Mouse (Mus musculus): ENCODE measurements around the gene Gm11595.
"Not testable (repeated sequence)": the region's sequence is repeated elsewhere in the genome, so short reads cannot be mapped to it uniquely, and the experiment has no call there.

Gene Gm11595

GRCm38 (mm10) chr11:99772813-99773212 is at the start of gene Gm11595:
Gene Gm11595 (minus strand): TSS chr11:99772913.
- not testable (repeated sequence) for DNase-seq (ENCODE audit: low read depth, low spot score)

DNA sequence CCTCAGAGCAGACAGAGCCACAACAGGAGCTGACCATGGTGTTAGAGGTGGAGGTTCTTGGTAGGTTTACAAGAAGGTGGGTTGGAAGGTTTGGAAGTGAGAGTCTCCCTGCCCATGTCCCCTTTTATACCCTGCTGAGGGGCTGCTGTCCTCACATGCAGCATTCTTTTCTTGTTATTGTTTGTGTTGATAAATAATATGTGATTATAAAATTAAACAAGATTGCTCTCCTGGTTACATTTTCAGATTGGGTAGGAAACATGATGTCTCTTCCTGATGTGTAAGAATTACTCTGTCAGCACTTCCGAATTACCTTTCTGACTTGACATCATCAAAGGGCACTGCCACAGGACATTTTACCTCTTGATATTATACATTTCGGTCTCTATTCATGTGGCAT is 42.9 kb upstream of the Gm11595 start, which contains the start of gene Gm11564:
Gm11564 (minus strand) TSS at position 101 of the 400 bp plus-strand sequence.
- DNase-seq (ENCODE audit: low read depth, low spot score): not testable (repeated sequence)

DNA sequence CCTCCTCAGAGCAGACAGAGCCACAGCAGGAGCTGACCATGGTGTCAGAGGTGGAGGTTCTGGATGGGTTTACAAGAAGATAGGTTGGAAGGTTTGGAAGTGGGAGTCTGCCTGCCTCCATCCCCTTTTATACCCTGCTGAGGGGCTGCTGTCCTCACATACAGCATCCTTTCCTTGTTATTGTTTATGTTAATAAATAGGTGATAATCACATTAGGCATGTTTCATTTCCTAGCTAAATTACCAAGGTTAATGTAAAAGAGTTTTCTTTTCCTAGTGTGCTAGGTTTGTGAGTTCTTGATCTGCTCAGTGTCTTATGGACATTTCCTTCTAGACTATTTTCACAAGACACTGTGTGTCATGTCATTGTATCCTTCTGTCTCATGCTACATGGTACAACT is 37.1 kb upstream of the Gm11595 start, which contains the start of gene Krtap4-13:
Krtap4-13 (minus strand) TSS at position 101 of the 400 bp plus-strand sequence.
- DNase-seq (ENCODE audit: low read depth, low spot score): not testable (repeated sequence)

- not testable (repeated sequence) for DNase-seq (ENCODE audit: low read depth, low spot score)
These were observed 31.6 kb upstream of the Gm11595 start, which contains the start of gene Gm11554 for GRCm38 (mm10) chr11:99804346-99804745. Gene Gm11554 (minus strand): TSS chr11:99804446.

DNA sequence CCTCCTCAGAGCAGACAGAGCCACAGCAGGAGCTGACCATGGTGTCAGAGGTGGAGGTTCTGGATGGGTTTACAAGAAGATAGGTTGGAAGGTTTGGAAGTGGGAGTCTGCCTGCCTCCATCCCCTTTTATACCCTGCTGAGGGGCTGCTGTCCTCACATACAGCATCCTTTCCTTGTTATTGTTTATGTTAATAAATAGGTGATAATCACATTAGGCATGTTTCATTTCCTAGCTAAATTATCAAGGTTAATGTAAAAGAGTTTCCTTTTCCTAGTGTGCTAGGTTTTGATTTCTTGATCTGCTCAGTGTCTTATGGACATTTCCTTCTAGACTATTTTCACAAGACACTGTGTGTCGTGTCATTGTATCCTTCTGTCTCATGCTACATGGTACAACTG is 26.1 kb upstream of the Gm11595 start, which contains the start of gene Gm11569:
Gm11569 (minus strand) TSS at position 101 of the 400 bp plus-strand sequence.
- not testable (repeated sequence) for DNase-seq (ENCODE audit: low read depth, low spot score)

DNA sequence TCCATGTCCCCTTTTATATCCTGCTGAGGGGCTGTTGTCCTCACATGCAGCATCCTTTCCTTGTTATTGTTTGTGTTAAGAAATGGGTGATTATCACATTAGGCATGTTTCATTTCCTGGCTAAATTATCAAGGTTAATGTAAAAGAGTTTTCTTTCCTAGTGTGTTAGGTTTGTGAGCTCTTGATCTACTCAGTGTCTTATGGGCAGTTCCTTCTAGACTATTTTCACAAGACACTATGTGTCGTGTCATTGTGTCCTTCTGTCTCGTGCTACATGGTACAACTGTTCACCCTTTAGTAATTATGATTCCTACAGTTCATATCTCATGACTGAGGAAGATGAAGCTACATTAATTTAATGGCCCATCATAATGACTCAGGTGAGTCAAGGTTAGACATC is 20.7 kb upstream of the Gm11595 start, which contains the start of gene Gm11596:
Gm11596 (minus strand) TSS at position 101 of the 400 bp plus-strand sequence.
- DNase-seq (ENCODE audit: low read depth, low spot score): no peak

DNA sequence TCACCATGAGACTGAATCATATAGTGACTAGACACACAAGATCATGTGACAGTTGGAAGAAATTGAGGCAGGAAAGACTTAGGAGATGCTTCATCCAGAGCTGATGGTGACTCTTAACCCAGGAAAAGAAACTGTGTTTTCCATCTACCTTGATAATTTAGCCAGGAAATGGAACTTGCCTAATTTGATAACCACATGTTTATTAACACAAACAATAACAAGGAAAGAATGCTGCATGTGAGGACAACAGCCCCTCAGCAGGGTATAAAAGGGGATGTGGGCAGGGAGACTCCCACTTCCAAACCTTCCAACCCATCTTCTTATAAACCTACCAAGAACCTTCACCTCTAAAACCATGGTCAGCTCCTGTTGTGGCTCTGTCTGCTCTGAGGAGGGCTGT is 12.2 kb upstream of the Gm11595 start, which contains the start of gene Krtap4-9:
Krtap4-9 (plus strand) TSS at position 301 of the 400 bp plus-strand sequence.
- not testable (repeated sequence) for DNase-seq (ENCODE audit: low read depth, low spot score)

DNA sequence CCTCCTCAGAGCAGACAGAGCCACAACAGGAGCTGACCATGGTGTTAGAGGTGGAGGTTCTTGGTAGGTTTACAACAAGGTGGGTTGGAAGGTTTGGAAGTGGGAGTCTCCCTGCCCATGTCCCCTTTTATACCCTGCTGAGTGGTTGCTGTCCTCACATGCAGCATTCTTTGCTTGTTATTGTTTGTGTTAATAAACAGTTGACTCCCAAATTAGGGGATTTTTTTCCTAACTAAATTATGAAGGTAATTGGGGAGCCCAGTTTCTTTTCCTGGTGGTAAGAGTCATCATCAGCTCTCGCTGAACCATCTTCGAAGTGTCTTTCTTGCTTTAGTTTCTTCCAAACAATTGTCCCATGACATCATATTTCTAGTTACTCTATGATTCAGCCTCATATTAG is 7.9 kb upstream of the Gm11595 start, which contains the start of gene Krtap4-8:
Krtap4-8 (minus strand) TSS at position 101 of the 400 bp plus-strand sequence.
- no peak for DNase-seq (ENCODE audit: low read depth, low spot score)

- DNase-seq (ENCODE audit: low read depth, low spot score): no peak
These were observed 5.7 kb upstream of the Gm11595 start for GRCm38 (mm10) chr11:99778401-99778800.

- no peak for DNase-seq (ENCODE audit: low read depth, low spot score)
These were observed 4.3 kb downstream of the Gm11595 start for GRCm38 (mm10) chr11:99768410-99768809.

DNA sequence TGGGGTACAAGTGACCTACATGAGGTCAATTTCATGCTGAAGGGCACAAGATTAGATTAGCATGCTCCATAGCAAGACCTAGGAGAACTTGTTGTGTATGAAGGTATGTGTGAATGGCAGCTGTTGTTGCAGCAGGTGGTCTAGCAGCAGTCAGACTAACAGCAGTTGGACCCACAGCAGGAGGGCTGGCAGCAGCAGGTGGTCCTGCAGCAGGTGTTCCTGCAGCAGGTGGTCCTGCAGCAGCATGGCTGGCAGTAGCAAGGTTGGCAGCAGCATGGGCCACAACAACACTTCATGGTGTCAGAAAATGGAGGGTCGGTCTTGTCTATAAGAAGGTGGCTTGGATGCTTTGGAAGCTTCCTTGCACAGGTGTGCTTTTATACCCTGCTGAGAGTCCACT is 13.8 kb downstream of the Gm11595 start:
- DNase-seq (ENCODE audit: low read depth, low spot score): no peak

- DNase-seq (ENCODE audit: low read depth, low spot score): no peak
These were observed 28.7 kb downstream of the Gm11595 start for GRCm38 (mm10) chr11:99743985-99744384.

DNA sequence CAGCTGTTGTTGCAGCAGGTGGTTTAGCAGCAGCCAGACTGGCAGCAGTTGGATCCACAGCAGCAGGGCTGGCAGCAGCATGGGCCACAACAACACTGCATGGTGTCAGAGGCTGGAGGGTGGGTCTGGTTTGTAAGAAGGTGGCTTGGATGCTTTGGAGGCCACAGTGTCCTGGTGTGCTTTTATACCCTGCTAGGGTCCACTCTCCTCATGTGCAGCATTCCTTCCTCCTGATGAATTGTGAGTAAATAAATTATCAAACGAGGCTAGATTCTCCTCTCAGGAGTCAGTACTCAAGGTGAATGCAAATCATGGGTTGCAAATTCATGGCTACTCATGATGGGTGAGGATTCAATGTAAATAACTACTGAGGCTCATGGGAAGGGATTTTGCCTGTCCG is 38.5 kb downstream of the Gm11595 start, which contains the start of gene Gm14180:
Gm14180 (minus strand) TSS at position 101 of the 400 bp plus-strand sequence.
- no peak for DNase-seq (ENCODE audit: low read depth, low spot score)

DNA sequence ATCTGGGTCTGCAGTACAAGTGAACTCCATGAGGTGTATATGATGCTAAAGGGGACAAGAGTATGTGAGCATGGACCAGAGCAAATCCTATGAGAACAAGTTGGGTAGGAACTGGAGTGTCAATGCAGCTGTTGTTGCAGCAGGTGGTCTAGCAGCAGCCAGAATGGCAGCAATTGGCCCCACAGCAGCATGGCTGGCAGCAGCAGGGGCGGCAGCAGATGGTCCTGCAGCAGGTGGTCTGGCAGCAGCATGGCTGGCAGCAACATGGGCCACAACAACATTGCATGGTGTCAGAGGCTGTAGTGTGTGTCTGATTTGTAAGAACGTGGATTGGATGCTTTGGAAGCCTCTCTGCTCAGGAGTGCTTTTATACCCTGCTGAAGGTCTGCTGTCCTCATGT is 48.7 kb downstream of the Gm11595 start:
- DNase-seq (ENCODE audit: low read depth, low spot score): no peak
